Mouse (Mus musculus): ENCODE data around the gene Lect2. TPM values are rescaled to one million over a fixed set of nuclear protein-coding genes. Genes with fewer than 3 reads are reported as not detected.
A peak's percentile ranks its signal among the peaks of the same experiment; 100 is the strongest.

Lect2 gene
- total RNA-seq (2021), result not detected
- long read RNA-seq, experiment 1, result 0 reads
- long read RNA-seq, experiment 2, result 0 reads

DNA sequence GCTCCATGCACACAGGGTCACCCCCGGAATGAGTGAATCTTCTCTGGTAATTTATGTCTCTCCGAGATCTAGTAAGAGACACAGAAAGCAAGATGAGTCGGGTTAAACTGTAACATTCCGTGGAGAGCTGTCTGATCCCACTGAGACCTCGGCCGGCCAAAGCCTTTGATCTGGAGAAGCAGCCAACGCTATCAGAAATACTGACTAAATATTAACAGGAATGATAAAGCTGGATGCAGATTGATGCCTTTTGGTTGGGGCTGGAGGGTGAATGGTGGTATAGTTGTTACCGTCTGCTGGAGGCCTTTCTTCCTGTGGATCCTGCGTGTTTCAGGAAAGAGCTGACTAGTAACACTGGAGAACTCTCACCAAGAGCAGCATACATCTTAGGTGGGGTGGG, at the start of gene Lect2:
Gene Lect2 (minus strand): TSS at position 102 of the 400 bp plus-strand sequence.
- intact Hi-C loops (cut with DNase I), result no loop called here
- no peak for DNase-seq (ENCODE audit: extremely low spot score in 1 of 2, low spot score in 2 of 2)

GRCm38 (mm10) chr13:56597296-56597695, 49.0 kb upstream of the Lect2 start:
- Histone ChIP-seq H3K4me3 (no peak overlapping the region), H3K27ac (no peak overlapping the region)
- no peak for DNase-seq (ENCODE audit: extremely low spot score in 1 of 2, low spot score in 2 of 2)
- no peak for TF ChIP-seq CTCF (IDR thresholded peaks at IDR 0.05)
- intact Hi-C loops (cut with DNase I), result no loop called here

More for the DNA sequence above, at the start of gene Lect2:
- TF ChIP-seq CTCF (IDR thresholded peaks at IDR 0.05), result no peak
- Histone ChIP-seq H3K4me3 (no peak within 1 kb of the TSS), H3K27ac (no peak within 1 kb of the TSS)

DNA sequence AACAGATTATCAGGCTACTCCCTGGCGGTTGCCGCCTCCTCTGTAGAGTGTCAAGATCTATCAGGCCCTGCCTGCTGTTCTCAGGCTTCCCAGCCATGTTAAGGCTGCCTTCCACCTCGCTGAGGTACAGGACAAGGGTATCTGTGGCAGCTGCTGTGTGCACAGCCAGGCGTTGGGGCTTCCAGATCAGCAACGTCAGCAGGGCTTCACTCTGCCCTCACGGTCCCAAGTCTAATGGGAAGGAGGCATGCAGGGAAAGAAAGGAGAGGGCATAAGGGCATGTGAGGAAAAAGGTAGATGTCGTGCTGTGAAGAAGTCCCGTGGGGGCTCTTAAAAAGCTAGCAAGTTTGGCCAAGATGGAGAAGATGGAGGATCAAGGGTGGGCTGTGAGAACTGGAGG, 46.9 kb upstream of the Lect2 start:
- no peak for DNase-seq (ENCODE audit: extremely low spot score in 1 of 2, low spot score in 2 of 2)
- Histone ChIP-seq H3K4me3 (no peak overlapping the region), H3K27ac (no peak overlapping the region)
- TF ChIP-seq CTCF (IDR thresholded peaks at IDR 0.05), result no peak
- intact Hi-C loops (cut with DNase I), result no loop called here

GRCm38 (mm10) chr13:56593961-56594391, 45.7 kb upstream of the Lect2 start:
- no peak overlapping the region for H3K4me3 ChIP-seq
- H3K27ac ChIP-seq, result no peak overlapping the region
- intact Hi-C loops (cut with DNase I), result no loop called here
- TF ChIP-seq CTCF (IDR thresholded peaks at IDR 0.05), result no peak
- DNase-seq (ENCODE audit: extremely low spot score in 1 of 2, low spot score in 2 of 2), result peak in 1 of 2 experiments; percentile 23

- no peak for TF ChIP-seq CTCF (IDR thresholded peaks at IDR 0.05)
- intact Hi-C loops (cut with DNase I), result no loop called here
- Histone ChIP-seq H3K4me3 (no peak overlapping the region), H3K27ac (no peak overlapping the region)
- DNase-seq (ENCODE audit: extremely low spot score in 1 of 2, low spot score in 2 of 2), result no peak
These were observed 44.9 kb upstream of the Lect2 start for GRCm38 (mm10) chr13:56593196-56593595.

- no peak for TF ChIP-seq CTCF (IDR thresholded peaks at IDR 0.05)
- DNase-seq (ENCODE audit: extremely low spot score in 1 of 2, low spot score in 2 of 2), result no peak
- intact Hi-C loops (cut with DNase I), result no loop called here
- Histone ChIP-seq H3K4me3 (no peak overlapping the region), H3K27ac (no peak overlapping the region)
These were observed 43.6 kb upstream of the Lect2 start for GRCm38 (mm10) chr13:56591939-56592338.

DNA sequence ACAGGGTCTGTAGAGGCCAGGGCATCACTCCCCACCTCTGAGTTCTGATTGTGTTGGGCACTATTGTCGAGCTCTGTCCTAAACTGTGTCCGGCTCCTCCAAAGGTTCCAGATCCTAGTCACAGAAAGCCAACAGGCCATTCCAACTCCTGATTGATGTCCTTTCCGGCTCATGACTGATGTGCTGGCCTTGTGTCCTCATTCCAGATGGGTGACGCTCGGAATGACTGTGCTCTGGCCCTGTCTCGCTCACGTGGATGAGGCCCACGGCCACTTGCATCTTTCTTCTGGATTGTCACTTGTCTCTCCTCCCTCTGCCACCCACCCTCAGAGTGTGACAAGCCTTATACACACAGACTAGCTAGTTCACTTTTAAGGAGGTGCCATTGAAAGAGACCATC, 42.9 kb upstream of the Lect2 start:
- intact Hi-C loops (cut with DNase I), result no loop called here
- TF ChIP-seq CTCF (IDR thresholded peaks at IDR 0.05), result no peak
- Histone ChIP-seq H3K27ac (no peak overlapping the region), H3K4me3 (no peak overlapping the region)
- DNase-seq (ENCODE audit: extremely low spot score in 1 of 2, low spot score in 2 of 2), result no peak

- H3K4me3 ChIP-seq, result no peak overlapping the region
- TF ChIP-seq CTCF (IDR thresholded peaks at IDR 0.05), result no peak
- H3K27ac ChIP-seq, result no peak overlapping the region
- intact Hi-C loops (cut with DNase I), result no loop called here
- no peak for DNase-seq (ENCODE audit: extremely low spot score in 1 of 2, low spot score in 2 of 2)
These were observed 41.9 kb upstream of the Lect2 start for GRCm38 (mm10) chr13:56590202-56590601.

DNA sequence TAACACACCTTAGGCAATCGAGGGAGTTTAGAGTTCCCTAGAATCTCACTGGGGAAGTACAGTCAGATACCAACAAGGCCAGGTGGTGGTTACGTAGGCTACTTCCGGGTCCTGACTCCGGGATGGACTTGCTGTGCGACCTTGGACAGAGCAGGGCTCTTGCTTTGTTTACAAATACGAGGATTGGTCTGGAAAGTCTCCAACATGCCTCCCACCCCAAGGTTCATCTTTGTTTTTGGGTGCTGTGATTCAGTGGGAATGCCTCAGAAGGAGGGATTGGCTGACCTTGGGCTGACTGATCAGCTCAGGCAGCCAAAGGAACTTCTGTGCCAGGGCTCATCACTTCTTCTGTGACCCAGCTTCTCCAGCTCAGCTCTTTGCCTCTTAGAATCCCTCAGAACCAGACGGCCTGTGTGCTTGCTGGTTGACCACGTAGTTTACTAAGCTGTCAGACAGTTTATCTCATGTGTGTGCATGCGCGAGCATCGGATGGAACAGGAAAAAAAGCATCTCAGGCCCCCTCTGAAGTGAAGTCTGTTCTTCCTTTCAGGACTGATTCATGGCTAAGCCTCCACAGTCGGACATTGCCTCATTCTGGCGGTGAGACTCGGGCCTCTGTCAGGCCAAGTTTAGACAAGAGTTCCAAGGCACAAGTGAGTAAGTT, 40.3 kb upstream of the Lect2 start:
- TF ChIP-seq CTCF (IDR thresholded peaks at IDR 0.05), result no peak
- DNase-seq (ENCODE audit: extremely low spot score in 1 of 2, low spot score in 2 of 2), result no peak
- no peak overlapping the region for H3K4me3 ChIP-seq
- H3K27ac ChIP-seq, result no peak overlapping the region
- intact Hi-C loops (cut with DNase I), result no loop called here

GRCm38 (mm10) chr13:56586046-56586445, 37.7 kb upstream of the Lect2 start:
- TF ChIP-seq CTCF (IDR thresholded peaks at IDR 0.05), result no peak
- Histone ChIP-seq H3K27ac (no peak overlapping the region), H3K4me3 (no peak overlapping the region)
- intact Hi-C loops (cut with DNase I), result no loop called here
- no peak for DNase-seq (ENCODE audit: extremely low spot score in 1 of 2, low spot score in 2 of 2)

- TF ChIP-seq CTCF (IDR thresholded peaks at IDR 0.05), result no peak
- intact Hi-C loops (cut with DNase I), result no loop called here
- H3K27ac ChIP-seq, result no peak overlapping the region; the same call in 1 of the 2 replicates
These were observed 34.4 kb upstream of the Lect2 start for GRCm38 (mm10) chr13:56582720-56583119.

DNA sequence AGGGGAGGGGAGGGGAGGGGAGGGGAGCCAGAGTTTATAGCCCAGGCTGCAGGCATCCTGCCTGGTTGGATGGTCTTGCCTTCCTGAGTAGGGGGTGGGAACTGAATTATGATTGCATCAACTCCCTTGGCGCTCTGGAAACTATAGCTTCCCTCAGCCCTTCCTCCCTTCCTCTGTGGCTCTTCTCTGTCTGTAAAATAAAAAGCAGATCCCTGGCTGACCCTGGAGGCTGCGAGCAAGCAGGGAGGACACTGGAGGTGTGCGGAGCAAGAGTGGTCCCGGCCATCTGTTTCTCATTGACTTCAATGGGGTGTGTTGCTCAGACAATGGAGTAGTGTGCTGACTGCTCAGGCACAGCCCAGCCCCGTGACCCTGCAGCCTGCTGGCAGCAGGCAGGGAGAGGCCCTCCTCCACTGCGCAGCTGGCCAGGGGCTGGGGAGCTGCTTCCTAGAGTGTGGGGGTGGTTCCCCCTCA, 33.7 kb upstream of the Lect2 start:
- no peak for TF ChIP-seq CTCF (IDR thresholded peaks at IDR 0.05)
- Histone ChIP-seq H3K27ac (no peak overlapping the region), H3K4me3 (no peak overlapping the region)
- peak in 1 of 2 experiments; percentile 23 for DNase-seq (ENCODE audit: extremely low spot score in 1 of 2, low spot score in 2 of 2)
- intact Hi-C loops (cut with DNase I), result no loop called here

More at GRCm38 (mm10) chr13:56582720-56583119, 34.4 kb upstream of the Lect2 start:
- DNase-seq (ENCODE audit: extremely low spot score in 1 of 2, low spot score in 2 of 2), result no peak
- no peak overlapping the region for H3K4me3 ChIP-seq

GRCm38 (mm10) chr13:56581512-56581911, 33.2 kb upstream of the Lect2 start:
- no peak for TF ChIP-seq CTCF (IDR thresholded peaks at IDR 0.05)
- DNase-seq (ENCODE audit: extremely low spot score in 1 of 2, low spot score in 2 of 2), result no peak
- Histone ChIP-seq H3K27ac (no peak overlapping the region), H3K4me3 (no peak overlapping the region)
- intact Hi-C loops (cut with DNase I), result no loop called here

Measured in left cerebral cortex, adult 2 months (tissue).